Mouse (Mus musculus) forebrain, embryonic 12.5 days (tissue): Measurements from ENCODE around the gene Smg6. TPM values are rescaled to one million over a fixed set of nuclear protein-coding genes. Genes with fewer than 3 reads are reported as not detected.

Experiments
- microRNA counts: library from miRNA; unstranded; fragments of <30 nt; microRNA quantifications from one replicate; lab custom pipeline; 2017
- microRNA-seq: library from miRNA; unstranded; fragments of <30 nt; microRNA quantifications from one replicate; pipeline ENCODE4, GENCODE M21; 2017
- polyA plus RNA-seq: library from polyadenylated mRNA; unstranded; fragments of >200 nt; fragmentation: Nextera tagmentation; extraction: Ambion mirVana; gene quantifications from 2 replicates; pipeline ENCODE4 v1.2.1, GENCODE M21; 2016

Smg6 gene
- polyA plus RNA-seq, 1 experiment from 2014 or later = 22.0 TPM

MicroRNA genes within 50 kb of the gene (microRNA counts, 519-probe panel; counts per million panel counts)
- microRNA mmu-miR-132 (lab: Ali Mortazavi, UCI) = 4,065 counts per million, percentile 48 among the panel's probes with 10 or more counts
- microRNA mmu-miR-212 (lab: Ali Mortazavi, UCI) = not detected

Small RNA genes lying within 50 kb of the gene (microRNA-seq; reads per million reads assigned to microRNA genes)
- 180 reads per million, percentile 56 among the genes with 10 or more reads in this experiment for gene Mir132
- gene Mir212 = 22.8 reads per million, percentile 35 among the genes with 10 or more reads in this experiment

Other genes starting within 250 kb of the Smg6 start
- 74.9 and 76.5 TPM in 2 replicates for gene Pafah1b1, start 201.2 kb upstream of the Smg6 start, polyA plus RNA-seq
- 56.6 and 60.4 TPM in 2 replicates for gene Mettl16, start 155.0 kb upstream of the Smg6 start, polyA plus RNA-seq
- 7.2 and 8.1 TPM in 2 replicates for gene Mnt, start 94.9 kb upstream of the Smg6 start, polyA plus RNA-seq
- gene Sgsm2, start 28.8 kb upstream of the Smg6 start, polyA plus RNA-seq = 12.2 and 13.7 TPM in 2 replicates
- 43.0 and 43.1 TPM in 2 replicates for gene Tsr1, start 27.8 kb upstream of the Smg6 start, polyA plus RNA-seq
- 27.5 and 30.8 TPM in 2 replicates for gene Srr, start 125 bp downstream of the Smg6 start, polyA plus RNA-seq
- 3.2 and 4.4 TPM in 2 replicates for gene Hic1, start 243.7 kb downstream of the Smg6 start, polyA plus RNA-seq